In genomic region chr8:4252934-4253841, GRCm38 (mm10) we compare ENCODE assay signal across 7 mouse cellular contexts. TPM values are rescaled to one million over a fixed set of nuclear protein-coding genes. Genes with fewer than 3 reads are reported as not detected.
A peak's percentile ranks its signal among the peaks of the same experiment; 100 is the strongest.
DNase-seq lines count a peak whose midpoint lies in the region; ATAC-seq lines count a peak whose summit lies in the region.

Gene Snapc2 (plus strand): TSS chr8:4253080.

- WGBS in embryonic facial prominence, embryonic 12.5 days = 1% methylated on average over 69 of the region's 69 CpGs
- under 1% methylated on average over 69 of the region's 69 CpGs for WGBS in limb, embryonic 13.5 days
- WGBS in midbrain, embryonic 16.5 days = under 1% methylated on average over 69 of the region's 69 CpGs

- peak; percentile 97 for DNase-seq in adrenal gland, postnatal 25 days
- DNase-seq in heart, adult 18-20 months = peak; percentile 97 to 99
- DNase-seq in kidney, adult 8-10 months = peak; percentile 94 to 96
- peak; percentile 97 to 99 for DNase-seq in spleen, postnatal 10 days (ENCODE audit: low spot score in 2 of 2)

- peak within 1 kb of the TSS; percentile 77 for H3K4me2 ChIP-seq in embryonic facial prominence, embryonic 12.5 days (replicated peaks)
- peak within 1 kb of the TSS; percentile 83 for H3K4me2 ChIP-seq in limb, embryonic 13.5 days (replicated peaks)
- H3K4me2 ChIP-seq in midbrain, embryonic 16.5 days (ENCODE audit: low read length) = peak within 1 kb of the TSS; percentile 75

- no peaks in the 10 kb centered on the region for H3K27me3 ChIP-seq in embryonic facial prominence, embryonic 12.5 days
- no peaks in the 10 kb centered on the region for H3K27me3 ChIP-seq in limb, embryonic 13.5 days
- no peaks in the 10 kb centered on the region for H3K27me3 ChIP-seq in midbrain, embryonic 16.5 days (ENCODE audit: control insufficient read depth, insufficient read depth, low read depth, low read length)

- peak within 1 kb of the TSS; percentile 94 for H3K27ac ChIP-seq in embryonic facial prominence, embryonic 12.5 days
- peak within 1 kb of the TSS; percentile 91 for H3K27ac ChIP-seq in limb, embryonic 13.5 days
- peak within 1 kb of the TSS; percentile 88 for H3K27ac ChIP-seq in midbrain, embryonic 16.5 days (ENCODE audit: low read length)

- H3K4me3 ChIP-seq in embryonic facial prominence, embryonic 12.5 days = peak within 1 kb of the TSS; percentile 82
- peak within 1 kb of the TSS; percentile 79 for H3K4me3 ChIP-seq in limb, embryonic 13.5 days
- peak within 1 kb of the TSS; percentile 84 for H3K4me3 ChIP-seq in midbrain, embryonic 16.5 days (ENCODE audit: low read depth, low read length)

- H3K9me3 ChIP-seq in embryonic facial prominence, embryonic 12.5 days = no peaks in the 10 kb centered on the region
- no peaks in the 10 kb centered on the region for H3K9me3 ChIP-seq in limb, embryonic 13.5 days
- no peaks in the 10 kb centered on the region for H3K9me3 ChIP-seq in midbrain, embryonic 16.5 days (replicated peaks; ENCODE audit: control insufficient read depth, low read length, poor library complexity, severe bottlenecking)

- peaks cover 44% of the 10 kb centered on the region for H3K4me1 ChIP-seq in embryonic facial prominence, embryonic 12.5 days
- H3K4me1 ChIP-seq in limb, embryonic 13.5 days = peaks cover 55% of the 10 kb centered on the region
- peaks cover 32% of the 10 kb centered on the region for H3K4me1 ChIP-seq in midbrain, embryonic 16.5 days (ENCODE audit: control insufficient read depth, insufficient read depth, low read length)

- H3K9ac ChIP-seq in embryonic facial prominence, embryonic 12.5 days = peak within 1 kb of the TSS; percentile 85
- H3K9ac ChIP-seq in limb, embryonic 13.5 days = peak within 1 kb of the TSS; percentile 88
- peak within 1 kb of the TSS; percentile 87 for H3K9ac ChIP-seq in midbrain, embryonic 16.5 days (ENCODE audit: low read depth, low read length)

- H3K36me3 ChIP-seq in embryonic facial prominence, embryonic 12.5 days = peaks cover 49% of the 10 kb centered on the region
- H3K36me3 ChIP-seq in limb, embryonic 13.5 days = peaks cover 43% of the 10 kb centered on the region
- H3K36me3 ChIP-seq in midbrain, embryonic 16.5 days (ENCODE audit: control insufficient read depth, insufficient read depth, low read length) = peaks cover 11% of the 10 kb centered on the region

- ATAC-seq in embryonic facial prominence, embryonic 12.5 days (ENCODE audit: insufficient number of reproducible peaks, insufficient read depth, low FRiP score, low TSS enrichment) = peak; percentile 80
- peak; percentile 90 for ATAC-seq in limb, embryonic 13.5 days (ENCODE audit: low FRiP score, low read depth)
- peak; percentile 90 for ATAC-seq in midbrain, embryonic 16.5 days

RNA-seq across cellular contexts. Expression of gene Snapc2, which starts in this region (rescaled TPM):
- 30.7 and 31.8 TPM in 2 replicates for total RNA-seq in adrenal gland, postnatal 25 days (2021)
- 71.3 and 71.7 TPM in 2 replicates for polyA plus RNA-seq in embryonic facial prominence, embryonic 12.5 days (2016; fragmentation: Nextera tagmentation; extraction: Ambion mirVana)
- 10 to 100 TPM; 16.5 to 21.0 TPM for total RNA-seq in heart, adult 18-20 months (2021)
- 63.8 and 68.4 TPM in 2 replicates for polyA plus RNA-seq in limb, embryonic 13.5 days (2015; fragmentation: Nextera tagmentation; extraction: Ambion mirVana)
- polyA plus RNA-seq in midbrain, embryonic 16.5 days (2015; fragmentation: Nextera tagmentation; extraction: Ambion mirVana) = 62.2 and 62.9 TPM in 2 replicates

Comparison
In these comparisons a context has a peak if more than half of its experiments do, and no peak if none do; other contexts are left out.
1. Peak in every context shown above with its lines: DNase-seq, ATAC-seq, H3K4me3 ChIP-seq and H3K27ac ChIP-seq.